Mouse (Mus musculus): ENCODE results near the gene Cryab.

GRCm38 (mm10) chr9:50734989-50735388 lies 16.1 kb upstream of the Cryab start:
- TF ChIP-seq HCFC1 (IDR thresholded peaks at IDR 0.05; ENCODE audit: borderline replicate concordance, insufficient read depth, low read length) (no peak), CHD2 (IDR thresholded peaks at IDR 0.05; ENCODE audit: low read depth, low read length) (no peak), ZC3H11A (IDR thresholded peaks at IDR 0.05; ENCODE audit: borderline replicate concordance, low read depth, low read length) (no peak), ZNF384 (IDR thresholded peaks at IDR 0.05; ENCODE audit: low read depth, low read length) (peak; percentile 75), MAFK (IDR thresholded peaks at IDR 0.05; ENCODE audit: insufficient read depth, low read depth, low read length) (no peak)
